Mouse (Mus musculus): ENCODE measurements around the gene Per1.

Gene Per1

DNA sequence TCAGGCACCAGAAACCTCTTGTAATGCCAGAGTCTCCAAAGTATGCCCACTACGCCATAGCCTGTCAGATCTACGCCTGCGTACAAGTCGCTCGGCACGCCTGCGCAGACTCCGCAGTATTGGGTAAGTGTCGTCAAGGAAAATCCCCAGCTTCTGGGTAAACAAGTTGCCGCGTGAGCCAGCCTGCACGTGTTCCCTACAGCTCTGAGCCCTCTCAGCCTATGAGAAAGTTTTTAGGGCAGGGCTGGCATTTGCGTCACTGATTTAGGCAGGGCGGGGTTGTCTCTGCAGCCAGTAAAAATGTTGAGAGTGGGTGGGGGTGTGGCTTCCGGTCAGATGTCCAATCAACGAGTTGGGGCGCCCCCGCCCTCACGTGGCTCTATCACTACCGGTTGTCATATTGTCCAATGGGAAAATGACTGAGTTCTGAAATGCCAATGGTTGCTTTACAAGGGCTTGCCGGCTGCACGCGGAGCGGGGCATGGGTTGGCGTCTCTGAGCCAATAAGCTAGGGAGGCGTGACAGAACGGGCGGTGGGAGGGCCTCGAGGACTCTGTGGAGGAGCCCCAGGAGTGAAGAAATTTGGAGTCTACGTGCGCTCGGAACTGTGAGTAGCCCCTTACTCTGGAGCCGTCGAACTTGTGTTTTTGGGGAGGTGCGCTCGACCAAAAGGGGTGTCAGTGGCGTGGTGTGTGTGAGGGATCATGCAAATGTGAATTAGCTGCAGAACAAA is at the start of gene Per1:
Gene Per1 (plus strand): TSS at position 521 of the 733 bp plus-strand sequence.
- DNase-seq (ENCODE audit: low spot score in 2 of 2) = peak; percentile 100

DNA sequence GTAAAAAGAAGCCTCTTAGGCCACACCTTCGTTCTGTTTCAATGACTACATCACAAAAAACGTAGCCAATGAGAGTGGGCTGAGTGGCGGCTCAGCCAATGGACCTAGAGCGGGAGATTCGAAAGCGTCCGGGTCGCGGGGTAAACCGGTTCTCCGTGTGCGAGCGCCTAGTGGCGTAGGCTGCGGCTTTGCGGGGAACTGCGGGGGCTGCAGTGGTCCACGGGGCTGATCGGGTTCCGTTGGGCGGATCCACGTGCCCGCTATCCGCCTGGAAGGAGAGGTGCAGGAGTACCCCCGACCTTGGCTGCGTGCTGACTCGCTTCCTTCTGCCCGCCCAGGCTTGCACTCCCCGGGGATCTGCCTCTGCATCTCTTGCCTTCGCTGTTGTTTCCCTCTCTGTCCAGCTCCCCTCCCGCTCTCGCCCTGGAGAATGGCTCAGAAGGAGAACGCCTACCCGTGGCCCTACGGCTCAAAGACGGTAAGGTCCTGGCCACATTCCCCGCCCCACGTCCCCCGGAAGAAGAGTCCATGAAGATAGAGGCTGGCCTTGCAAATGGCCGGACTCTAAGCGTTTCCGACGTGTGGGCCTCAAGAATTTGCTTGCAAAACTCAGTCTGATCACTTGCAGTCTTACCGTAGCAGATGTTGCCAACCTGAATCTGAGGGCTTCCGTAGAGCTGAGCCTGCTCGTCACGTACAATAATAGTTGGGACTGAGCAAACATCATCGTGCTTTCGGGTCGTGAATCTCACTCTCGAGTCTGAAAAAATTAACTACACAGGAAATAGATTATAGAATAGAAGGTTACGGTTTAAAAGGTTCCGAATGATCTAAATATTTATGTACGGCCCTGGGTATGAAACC is 49.3 kb upstream of the Per1 start, which contains the start of gene Aurkb:
Gene Aurkb (plus strand): TSS at position 117 of the 864 bp plus-strand sequence.
- peak; percentile 61 to 72 for DNase-seq (ENCODE audit: low spot score in 2 of 2)

DNA sequence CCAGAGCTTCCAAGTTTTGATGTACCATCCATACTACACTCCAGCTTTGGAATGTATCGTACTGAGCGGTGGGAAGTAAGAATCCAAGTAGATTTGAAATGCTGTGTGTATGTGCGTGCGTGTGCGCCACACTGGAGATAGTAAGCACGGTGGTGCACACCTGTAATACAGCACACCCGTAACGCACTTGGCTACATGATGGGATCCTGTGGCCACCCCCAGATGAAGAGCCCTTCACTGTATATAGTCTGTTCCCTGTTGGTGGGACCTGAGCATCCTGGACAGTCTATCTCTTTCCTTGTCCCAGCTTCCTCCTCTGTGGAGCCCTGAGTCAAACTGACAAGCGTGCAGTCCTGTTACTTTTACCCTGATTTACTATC is 48.6 kb upstream of the Per1 start:
- DNase-seq (ENCODE audit: low spot score in 2 of 2) = no peak

DNA sequence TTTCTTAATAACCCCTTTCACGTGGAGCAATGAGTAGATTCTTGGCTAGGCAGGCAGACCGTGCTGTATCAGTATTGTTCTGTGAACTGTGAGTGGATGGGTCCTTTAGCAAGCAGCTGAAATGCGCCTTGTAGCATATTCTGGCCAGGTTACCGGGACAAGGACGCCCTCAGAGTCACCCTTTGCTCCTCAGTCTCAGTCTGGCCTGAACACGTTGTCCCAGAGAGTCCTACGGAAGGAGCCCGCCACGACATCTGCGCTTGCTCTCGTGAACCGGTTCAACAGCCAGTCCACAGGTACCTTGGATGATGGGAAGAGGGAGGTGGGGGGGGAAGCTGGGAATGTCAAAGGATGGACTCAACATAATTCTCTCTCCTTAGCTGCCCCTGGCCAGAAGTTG is 47.4 kb upstream of the Per1 start:
- DNase-seq (ENCODE audit: low spot score in 2 of 2) = no peak

DNA sequence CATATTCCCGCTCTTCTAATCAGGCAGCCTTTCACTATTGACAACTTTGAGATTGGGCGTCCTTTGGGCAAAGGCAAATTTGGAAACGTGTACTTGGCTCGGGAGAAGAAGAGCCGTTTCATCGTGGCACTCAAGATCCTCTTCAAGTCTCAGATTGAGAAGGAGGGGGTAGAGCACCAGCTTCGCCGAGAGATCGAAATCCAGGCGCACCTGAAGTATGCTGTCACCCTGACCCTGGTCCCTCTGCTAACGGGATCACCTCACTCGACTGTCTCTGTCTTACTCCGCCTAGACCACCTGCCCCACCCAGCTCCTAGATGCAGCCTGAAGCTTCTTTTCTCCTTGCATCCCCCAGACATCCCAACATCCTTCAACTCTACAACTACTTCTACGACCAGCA is 46.9 kb upstream of the Per1 start:
- DNase-seq (ENCODE audit: low spot score in 2 of 2) = no peak

DNA sequence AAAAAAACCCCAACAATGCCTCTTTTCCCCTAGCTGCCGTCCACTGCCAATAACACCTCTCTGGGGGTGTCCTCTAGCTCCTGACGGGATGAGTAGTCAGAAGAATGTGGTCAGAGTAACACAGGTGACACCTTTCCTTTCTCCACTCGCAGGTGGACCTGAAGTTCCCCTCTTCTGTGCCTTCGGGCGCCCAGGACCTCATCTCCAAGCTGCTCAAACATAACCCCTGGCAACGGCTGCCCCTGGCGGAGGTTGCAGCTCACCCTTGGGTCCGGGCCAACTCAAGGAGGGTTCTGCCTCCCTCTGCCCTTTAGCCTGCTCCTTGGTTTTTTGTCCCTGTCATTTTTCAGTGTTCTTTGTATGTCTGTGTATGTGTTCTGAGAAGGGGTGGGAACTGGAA is 44.3 kb upstream of the Per1 start:
- no peak for DNase-seq (ENCODE audit: low spot score in 2 of 2)

DNA sequence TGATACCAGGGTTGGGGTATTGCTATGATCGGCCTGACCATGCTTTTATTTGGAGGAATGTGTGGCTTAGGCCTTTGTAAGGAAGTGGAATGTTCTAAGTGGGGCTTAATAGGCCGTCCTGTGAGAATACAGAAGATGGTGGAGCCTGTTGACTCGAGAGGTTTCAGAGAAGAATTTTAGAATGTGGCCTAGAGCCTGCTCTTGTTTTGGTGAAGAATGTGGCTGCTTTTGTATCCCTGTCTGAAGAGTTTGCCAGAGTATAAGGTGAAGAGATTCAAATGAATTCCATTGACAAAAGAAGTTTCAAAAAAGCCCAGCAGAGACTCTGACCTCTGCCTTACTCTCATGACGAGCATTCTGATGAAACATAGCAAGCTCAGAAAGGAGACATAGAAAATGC is 43.2 kb upstream of the Per1 start:
- no peak for DNase-seq (ENCODE audit: low spot score in 2 of 2)

DNA sequence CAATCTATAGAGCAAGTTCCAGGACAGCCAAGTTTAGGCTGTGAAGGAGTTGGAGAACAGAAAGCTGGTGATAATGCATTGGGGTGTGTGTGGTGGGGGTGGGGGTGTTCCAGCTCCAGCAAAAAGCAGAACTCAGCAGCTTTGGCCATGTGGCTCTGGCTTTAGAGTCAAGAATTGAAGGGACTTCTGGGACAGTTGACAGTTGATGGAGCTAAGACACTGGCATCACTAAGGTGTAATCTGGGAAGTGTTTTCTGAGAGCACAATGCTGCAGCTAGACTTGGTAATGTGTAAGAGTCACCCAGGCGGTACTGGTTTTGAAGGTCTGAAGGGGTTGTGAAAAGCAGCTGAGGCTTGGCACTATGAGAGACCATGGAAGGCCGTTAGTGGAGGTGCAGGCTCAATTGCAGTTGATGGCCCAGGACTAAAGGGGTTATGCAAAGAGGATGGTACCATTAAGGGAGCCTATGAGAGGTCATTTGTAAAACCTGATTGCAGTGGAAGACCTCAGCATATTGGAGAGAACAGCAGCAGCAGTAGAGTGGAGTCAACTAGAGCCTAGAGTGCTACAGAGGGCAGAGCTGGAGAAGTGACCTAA is 42.1 kb upstream of the Per1 start:
- no peak for DNase-seq (ENCODE audit: low spot score in 2 of 2)

DNA sequence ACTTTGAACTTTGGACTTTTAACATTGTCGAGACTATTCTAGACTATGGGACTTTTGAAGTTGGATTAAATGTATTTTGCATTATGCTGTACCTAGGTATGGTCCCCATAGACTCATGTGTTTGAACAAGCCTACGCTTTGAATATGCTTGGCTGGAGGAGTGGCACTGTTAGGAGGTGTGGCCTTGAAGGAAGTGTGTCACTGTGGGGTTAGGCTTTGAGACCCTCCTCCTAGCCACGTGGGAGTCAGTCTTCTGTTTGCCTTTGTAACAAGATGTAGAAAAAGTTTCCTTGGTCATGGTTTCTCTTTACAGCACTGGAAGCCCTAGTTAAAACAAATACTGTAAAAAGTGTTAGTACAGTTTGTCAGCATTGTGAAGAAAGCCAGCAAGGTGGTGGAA is 41.2 kb upstream of the Per1 start:
- DNase-seq (ENCODE audit: low spot score in 2 of 2) = no peak

DNA sequence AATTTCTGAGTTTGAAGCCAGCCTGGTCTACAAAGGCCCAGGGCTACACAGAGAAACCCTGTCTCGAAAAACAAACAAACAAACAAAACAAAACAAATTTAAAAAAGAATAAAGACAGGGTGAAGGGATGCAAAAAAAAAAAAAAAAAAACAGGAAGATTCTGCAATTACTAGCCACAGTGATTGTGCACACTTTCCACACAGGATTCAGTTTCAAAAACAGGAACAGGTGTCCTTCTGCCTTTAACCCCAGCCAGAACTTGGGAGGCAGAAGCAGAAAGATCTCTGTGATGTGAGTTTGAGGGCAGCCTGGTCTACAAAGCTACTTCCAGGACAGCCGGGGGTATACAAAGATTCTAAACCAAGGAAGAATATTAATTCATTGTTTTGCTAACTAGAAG is 36.8 kb upstream of the Per1 start:
- no peak for DNase-seq (ENCODE audit: low spot score in 2 of 2)

DNA sequence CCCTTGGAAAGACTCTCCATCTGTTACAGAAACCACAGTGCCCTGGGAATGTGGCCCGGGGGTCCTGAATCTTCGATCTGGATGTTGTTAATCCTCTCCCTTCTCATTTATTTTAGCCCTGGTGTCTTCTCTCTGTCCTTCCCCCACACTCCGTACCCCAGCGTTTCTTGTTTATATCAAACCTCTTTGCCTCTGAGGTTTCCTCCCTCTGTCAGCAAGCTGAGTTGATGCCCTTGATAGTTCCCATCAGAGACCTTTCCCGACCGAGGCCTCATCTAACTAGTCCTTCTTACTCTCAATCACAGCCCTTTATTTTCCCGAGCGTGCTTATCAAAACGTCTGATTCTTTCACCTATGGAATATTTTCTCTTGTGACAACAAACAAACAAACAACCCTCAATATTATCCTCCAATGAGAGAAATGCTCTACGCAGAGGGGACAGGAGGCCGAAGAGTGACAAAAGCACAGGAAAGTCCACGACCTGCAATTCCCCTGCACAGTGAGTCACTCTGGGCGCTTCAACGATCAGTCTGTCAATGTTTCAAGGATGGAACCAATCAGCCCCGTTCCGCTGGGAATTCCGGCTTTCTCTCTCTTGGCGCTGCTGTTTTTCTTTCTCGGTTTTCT is 36.2 kb upstream of the Per1 start:
- DNase-seq (ENCODE audit: low spot score in 2 of 2) = no peak

DNA sequence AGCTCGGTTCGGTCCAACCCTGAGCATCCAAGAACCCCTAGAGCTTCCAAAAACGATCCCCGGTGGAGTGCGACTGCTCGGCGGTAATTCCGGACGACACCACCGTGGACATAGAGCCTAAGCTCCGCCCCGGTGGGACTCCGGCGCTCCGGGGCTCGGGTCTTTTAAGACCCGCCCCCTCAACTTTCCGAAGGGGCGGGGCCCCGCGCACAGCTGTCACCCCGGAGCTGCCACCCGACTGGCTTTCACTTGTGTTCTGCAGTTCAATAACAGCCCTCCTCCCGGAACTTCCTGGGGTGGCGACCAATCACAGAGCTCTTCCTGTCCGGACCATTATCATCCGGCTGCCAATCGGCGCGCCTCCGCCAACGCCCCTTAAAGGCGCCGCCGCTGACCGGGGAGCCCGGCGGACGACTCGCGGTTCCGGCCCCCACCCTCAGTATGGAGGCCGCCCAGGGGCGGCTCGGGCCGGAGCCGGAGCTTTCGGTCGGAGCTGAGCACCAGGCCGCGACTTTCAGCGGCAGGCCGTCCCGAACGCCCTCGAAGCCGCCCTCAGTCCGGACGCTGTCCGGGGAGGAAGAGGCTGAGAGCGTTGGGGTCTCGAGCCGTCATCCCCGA is 35.6 kb upstream of the Per1 start, which contains the start of gene Borcs6:
Gene Borcs6 (plus strand): TSS at position 361 of the 618 bp plus-strand sequence.
- DNase-seq (ENCODE audit: low spot score in 2 of 2) = peak; percentile 95 to 97

DNA sequence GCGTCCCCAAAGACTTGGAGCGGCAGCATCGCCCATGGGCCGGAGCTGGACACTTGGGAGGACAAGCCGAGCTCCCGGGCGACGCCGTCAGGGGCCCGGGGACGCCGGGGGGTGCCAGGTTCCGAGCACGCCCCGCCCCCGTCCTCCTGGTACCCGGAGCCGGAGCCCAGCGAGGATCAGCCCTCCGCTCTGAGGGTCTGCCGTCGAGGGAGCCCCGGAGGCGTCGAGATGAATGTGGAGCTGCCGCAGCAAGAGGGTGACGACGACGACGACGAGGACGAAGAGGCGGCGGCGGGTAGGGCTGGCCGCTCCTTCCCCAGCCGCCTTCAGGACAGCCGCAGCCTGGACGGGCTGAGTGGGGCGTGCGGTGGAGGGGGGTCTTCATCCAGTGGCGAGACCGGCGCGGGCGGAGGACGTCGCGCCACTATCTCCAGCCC is 35.0 kb upstream of the Per1 start:
- no peak for DNase-seq (ENCODE audit: low spot score in 2 of 2)

DNA sequence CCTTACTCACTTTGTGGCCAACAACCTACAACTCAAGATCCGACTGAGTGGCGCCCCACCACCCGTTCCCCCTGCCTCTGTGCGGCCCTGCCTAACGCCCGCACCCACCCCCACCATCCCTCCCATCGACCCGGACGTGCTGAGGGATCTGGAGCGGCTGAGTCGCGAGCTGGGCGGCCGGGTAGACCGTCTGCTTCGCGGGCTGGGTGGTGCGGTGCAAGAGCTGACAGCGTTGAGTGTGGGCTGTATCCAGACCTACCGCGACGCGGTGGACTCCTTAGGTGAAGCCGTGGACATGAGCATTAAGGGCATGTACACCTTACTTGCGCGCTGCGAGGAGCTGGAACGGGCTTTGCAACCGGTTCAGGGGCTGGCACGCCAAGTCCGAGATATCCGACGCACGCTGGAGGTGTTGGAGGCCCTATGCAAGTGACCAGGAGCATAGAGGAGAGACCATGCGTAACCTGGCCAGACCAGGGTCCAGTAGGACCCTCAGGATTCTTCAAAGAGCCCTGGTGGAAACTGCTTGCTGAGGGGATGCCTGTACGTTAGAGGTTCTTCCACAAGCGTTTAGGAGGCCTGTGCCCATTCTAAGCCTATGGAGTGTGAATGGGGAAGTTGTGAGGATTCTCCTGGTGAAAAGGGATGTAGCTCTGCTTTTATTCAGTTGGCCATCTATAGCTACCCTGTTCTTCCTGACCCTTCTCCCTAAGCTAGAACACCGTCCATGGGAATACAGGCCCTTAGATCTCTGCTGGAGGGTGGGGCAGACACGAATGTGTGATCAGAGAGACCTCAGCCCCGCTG is 34.4 kb upstream of the Per1 start:
- peak in 1 of 2 experiments; percentile 29 for DNase-seq (ENCODE audit: low spot score in 2 of 2)

DNA sequence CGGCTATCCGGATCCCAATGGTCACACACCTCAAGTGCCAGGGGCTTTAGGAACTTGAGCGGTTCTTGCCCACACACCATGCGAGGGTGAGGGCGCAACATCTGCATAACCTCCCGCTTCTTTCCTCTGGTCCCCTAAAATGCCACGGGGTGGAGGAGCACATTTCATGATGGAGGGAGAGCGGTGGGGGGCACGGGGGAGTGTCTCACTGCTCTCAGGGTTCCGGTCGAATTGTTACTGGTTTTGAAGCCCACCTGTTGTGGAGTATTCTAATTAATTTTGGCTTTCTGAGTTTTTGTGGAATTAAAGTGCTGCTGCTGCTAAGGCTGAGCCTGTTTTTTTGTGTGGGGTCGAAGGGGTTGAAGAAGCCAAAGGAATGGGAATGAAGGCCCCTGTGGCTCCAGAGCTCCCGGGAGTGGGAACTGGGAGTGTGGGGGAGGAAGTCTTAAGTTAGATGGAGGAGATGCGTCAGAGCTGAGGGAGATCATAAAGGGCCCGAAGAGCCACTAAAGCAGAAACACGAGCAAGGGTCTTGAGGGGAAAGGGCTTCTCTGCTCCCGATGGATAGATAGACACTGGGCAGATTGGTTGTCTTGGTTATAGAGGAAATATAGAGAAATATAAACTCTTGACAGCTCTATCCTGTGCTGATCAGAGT is 33.6 kb upstream of the Per1 start:
- no peak for DNase-seq (ENCODE audit: low spot score in 2 of 2)

DNA sequence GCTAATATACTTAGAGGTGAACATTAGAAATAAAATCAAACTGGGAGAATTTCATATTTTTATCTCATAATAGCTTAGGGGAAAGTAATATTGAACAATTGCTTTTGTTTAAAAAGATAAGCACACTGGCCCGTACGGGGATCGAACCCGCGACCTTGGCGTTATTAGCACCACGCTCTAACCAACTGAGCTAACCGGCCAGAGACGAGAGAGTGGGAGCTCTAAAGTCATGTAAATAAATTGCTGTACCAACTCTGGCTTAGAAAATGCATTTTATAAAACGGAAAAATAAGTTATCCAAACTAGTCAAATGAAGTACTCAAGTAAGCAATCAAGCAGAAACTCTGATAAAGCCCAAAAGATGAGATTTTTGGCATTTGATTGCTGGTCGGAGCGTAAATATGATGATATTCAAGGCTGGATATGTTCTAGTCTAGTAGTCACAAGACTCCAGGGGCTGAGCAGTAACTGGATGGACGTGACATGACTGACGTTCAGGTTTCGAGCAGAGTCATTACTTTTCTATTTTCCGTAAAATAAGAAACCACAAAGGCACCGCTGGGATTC is 32.7 kb upstream of the Per1 start:
- DNase-seq (ENCODE audit: low spot score in 2 of 2) = peak; percentile 84 to 85

DNA sequence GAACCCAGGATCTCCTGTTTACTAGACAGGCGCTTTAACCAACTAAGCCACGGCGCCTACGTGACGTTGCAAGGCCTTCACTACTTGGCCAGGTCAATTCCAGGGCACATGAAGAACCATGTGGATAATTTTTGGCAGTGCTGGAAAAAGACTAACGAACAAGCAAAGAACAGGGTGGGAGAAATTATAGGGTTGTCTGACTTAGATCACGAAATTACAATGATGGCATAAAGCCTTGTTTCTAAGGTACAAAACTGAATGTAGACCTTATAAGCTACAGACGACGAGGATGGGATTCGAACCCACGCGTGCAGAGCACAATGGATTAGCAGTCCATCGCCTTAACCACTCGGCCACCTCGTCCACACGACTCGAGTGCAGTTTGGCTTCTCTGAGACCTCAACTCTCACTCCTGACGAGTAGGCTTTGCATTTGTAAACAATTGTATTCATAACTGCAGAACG is 32.2 kb upstream of the Per1 start:
- DNase-seq (ENCODE audit: low spot score in 2 of 2) = peak; percentile 98 to 99

DNA sequence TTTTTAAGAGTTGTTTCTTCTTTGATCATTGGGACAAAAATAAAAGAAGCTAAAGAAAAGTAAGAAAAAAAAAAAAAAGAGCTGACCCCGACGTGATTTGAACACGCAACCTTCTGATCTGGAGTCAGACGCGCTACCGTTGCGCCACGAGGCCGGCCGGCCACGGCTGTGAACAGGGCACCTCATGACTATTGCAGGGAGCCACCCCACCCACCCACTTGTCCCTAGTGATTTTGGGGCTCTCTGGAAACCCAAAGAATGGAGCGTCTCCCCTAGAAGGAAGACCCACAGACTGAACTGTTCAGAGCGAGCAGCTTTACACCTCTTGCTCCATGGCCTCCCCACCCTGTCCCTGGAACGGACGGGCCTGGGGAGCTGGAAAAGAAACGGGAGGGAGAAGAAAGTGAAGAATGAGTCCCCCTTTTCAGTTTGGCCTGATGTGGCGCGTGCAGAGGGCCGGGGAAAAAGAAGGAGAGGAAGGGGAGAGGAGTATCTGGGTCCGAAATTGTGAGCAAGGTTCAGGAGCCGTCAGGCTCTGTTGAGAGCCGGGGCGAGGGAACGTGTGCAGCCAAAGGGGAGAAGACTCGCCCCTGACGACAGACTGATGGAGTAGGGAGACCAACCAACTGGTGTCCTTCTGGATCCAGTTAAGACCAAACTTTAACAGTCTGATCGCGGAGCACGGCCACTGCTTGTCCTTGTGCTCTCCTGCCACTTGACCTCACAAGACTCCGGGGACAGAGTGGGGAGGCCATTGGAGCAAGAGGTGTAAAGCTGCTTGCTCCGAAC is 31.4 kb upstream of the Per1 start:
- peak; percentile 65 to 78 for DNase-seq (ENCODE audit: low spot score in 2 of 2)
